Mouse (Mus musculus): ENCODE data around the gene Prrt3.
A peak's percentile ranks its signal among the peaks of the same experiment; 100 is the strongest.

Prrt3 gene

GRCm38 (mm10) chr6:113501388-113502084 lies at the start of gene Prrt3:
Gene Prrt3 (minus strand): TSS chr6:113501931.
- no peak for DNase-seq (ENCODE audit: low spot score)

DNA sequence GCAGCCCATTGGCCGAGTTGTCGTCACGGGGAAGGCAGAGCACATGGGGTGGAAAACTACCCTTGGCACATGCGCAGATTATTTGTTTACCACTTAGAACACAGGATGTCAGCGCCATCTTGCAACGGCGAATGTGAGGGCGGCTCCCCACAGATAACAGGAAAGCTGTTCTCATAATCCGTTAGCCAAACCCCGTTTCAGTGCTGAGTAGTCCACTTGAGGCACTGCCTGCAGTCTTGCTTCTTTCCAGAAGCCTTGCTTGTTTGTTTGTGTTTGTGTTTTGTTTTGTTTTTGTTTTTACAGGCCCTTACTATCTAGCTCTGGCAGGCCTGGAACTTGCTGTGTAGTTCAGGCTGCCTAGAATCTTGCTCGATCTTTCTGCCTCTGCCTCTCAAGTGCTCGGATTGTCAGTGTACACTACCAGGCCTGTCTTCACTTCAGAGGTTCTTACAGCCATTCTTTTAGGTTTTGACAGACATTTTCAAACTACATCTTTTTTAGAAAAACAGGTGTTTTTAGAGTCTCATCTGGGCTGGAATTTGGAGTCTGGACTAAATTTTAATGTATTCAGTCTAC lies 42.3 kb upstream of the Prrt3 start:
- DNase-seq (ENCODE audit: low spot score), result no peak

DNA sequence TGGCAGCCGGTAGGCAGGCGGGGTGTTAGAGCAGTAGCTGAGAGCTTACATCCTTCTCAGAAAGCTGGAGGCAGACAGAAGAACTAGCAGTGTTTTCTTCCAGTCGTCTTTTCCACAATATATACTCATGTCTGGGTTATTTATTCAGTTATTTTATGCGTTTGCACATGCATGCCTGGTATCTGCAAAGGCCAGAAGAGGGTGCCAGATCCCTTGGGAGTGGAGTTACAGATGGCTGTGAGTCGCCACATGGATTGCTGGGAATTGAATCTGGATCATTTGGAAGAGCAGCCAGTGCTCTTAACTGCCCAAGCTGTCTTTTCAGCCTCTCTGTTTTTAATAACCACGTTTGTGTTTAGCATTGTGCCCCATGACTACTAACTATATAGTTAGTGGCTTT lies 39.9 kb upstream of the Prrt3 start:
- no peak for DNase-seq (ENCODE audit: low spot score)

DNA sequence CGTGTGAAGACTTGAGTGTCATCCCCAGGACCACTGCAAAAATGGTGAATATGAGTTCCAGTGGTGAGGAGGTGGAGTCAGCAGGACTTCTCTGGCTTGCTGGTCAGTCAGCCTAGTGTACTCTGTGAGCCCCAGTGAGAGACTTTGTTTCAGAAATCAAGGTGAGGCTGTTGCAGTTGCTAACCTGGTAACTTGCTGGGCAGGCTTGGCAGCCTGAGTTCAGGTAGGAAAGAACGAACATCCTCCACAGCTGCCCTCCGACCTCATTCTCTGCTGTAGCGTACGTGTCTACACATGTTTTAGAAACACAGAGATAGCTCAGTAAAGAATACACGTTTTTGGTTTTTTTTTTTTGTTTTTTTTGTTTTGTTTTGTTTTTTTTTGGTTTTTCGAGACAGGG lies 33.2 kb upstream of the Prrt3 start:
- DNase-seq (ENCODE audit: low spot score), result no peak

GRCm38 (mm10) chr6:113531840-113532404 lies 30.2 kb upstream of the Prrt3 start:
- DNase-seq (ENCODE audit: low spot score), result no peak

DNA sequence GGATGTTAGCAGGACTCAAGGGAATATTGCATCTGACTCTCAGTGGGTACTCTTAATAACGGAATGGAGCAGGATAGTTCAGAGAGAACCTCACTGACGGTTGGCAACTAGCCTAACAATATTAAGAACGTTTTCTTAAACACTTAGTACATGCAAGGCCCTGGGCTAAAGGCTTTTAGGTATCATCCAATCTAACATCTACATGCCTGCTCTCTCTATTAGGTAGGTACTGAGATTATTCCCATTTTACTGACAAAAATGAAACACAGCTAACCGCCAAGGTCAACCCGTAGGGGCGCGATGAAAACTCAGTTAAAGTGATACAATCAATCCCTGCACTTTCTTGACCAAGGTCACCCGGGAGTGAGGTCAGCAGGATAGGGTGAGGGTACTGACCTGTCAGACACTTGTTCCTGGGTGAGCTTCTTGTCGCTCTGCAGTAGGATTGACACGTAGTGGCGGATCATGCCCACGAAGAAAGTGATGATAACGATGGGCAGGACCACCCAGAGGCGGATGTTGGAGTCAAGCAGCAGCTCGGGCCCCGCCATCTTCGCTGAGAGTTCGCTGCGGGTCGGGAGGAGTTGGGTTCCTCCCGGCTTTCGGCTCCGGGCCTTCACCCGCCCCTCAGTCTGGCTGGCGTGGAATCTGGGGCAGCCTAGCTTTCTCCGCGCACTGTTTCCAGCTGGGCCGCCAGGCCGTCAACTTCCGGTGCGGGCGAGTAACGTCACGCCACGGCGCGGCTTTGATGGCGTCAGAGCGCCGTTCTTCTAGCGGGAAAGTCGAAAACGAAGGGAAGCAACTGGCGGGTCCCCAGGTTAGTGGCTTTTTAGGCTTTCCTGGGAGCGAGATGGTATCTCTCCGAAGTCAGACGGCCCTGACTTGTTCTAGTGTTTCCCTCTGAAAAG lies 29.5 kb upstream of the Prrt3 start, which contains the start of the genes Emc3 and Fancd2:
Gene Emc3 (minus strand): TSS at position 721 of the 908 bp plus-strand sequence.
Gene Fancd2 (plus strand): TSS at position 751 of the 908 bp plus-strand sequence.
- DNase-seq (ENCODE audit: low spot score), result peak; percentile 89

- no peak for DNase-seq (ENCODE audit: low spot score)
Measured at GRCm38 (mm10) chr6:113523420-113523819, 21.7 kb upstream of the Prrt3 start.

GRCm38 (mm10) chr6:113522310-113522709 lies 20.6 kb upstream of the Prrt3 start:
- no peak for DNase-seq (ENCODE audit: low spot score)

GRCm38 (mm10) chr6:113517434-113518080 lies 15.8 kb upstream of the Prrt3 start:
- no peak for DNase-seq (ENCODE audit: low spot score)

DNA sequence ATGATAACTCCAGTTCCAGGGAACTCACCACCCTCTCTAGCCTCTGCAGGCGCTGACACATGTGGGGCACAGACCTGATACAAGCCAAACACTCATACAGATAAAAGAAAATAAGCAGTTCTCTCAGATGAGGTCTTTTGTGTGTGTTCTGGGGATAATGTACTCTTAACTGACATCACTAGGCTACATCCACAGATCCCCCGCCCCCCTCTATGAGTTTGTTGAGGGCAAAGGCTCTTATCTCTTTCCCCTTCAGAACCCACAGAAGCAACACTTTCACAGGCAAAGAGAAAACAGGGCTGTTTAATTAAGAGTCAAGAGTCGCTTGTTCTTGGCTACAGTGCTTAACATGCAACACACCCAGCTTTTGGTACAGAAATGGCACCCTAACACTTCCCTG lies 12.9 kb upstream of the Prrt3 start:
- no peak for DNase-seq (ENCODE audit: low spot score)

GRCm38 (mm10) chr6:113513944-113514343 lies 12.2 kb upstream of the Prrt3 start:
- DNase-seq (ENCODE audit: low spot score), result no peak

- no peak for DNase-seq (ENCODE audit: low spot score)
Measured at GRCm38 (mm10) chr6:113508947-113509280, 7.2 kb upstream of the Prrt3 start.

DNA sequence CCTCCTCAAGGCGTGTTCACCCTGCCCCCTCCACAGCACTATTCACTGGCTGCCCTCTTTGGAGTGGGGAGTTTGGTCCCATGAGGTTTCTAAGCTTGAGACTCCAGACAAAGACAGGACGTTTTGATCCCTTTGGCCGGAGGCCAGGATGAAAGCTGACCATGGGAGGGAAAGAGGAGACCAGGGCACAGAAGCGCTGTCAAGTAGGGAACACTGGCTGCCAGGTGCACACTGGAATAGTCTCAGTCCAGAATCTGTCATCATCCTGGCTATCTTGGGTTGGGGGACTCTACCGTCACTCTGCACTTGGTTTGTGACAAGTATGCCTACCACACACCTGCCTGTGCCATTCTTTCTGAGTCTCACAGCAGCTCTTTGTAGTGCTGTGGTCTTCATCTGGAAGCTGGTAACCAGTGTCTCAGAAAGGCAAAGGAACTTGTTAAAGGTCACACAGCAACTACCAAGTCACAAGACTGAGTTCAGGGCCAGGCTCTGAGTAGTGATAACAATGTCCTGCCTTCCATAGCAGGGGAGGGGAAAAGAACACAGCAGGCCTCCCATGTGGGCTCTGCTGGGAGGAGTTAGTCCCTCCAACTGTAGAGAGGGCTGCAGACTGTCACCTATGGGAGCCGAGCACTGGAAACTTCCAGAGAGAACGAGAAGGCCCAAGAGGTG lies 6.7 kb upstream of the Prrt3 start:
- no peak for DNase-seq (ENCODE audit: low spot score)

DNA sequence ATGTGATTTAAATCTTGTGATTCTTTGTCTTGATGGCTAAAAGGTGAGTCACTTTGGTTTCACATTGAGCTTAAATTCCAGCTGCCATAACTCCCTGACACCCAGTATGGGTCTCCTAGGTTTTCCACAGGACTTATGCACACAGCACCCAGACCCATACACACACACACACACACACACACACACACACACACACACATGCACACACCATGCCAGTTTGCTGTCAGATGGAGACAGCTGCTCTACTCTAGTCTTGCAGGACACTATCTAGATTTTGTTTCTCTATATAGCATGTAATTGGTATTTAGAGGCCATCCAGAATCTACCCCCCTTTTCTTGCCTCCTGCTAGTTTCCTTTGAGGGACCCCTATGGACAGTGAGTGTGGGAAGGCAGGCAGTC lies 5.4 kb upstream of the Prrt3 start:
- no peak for DNase-seq (ENCODE audit: low spot score)

GRCm38 (mm10) chr6:113505689-113506088 lies 4.0 kb upstream of the Prrt3 start:
- DNase-seq (ENCODE audit: low spot score), result no peak

- no peak for DNase-seq (ENCODE audit: low spot score)
Measured at GRCm38 (mm10) chr6:113502801-113503200, 1.1 kb upstream of the Prrt3 start.

- DNase-seq (ENCODE audit: low spot score), result no peak
Measured at GRCm38 (mm10) chr6:113499346-113499745, 2.4 kb downstream of the Prrt3 start.

- DNase-seq (ENCODE audit: low spot score), result no peak
Measured at GRCm38 (mm10) chr6:113495071-113495675, 6.6 kb downstream of the Prrt3 start.

DNA sequence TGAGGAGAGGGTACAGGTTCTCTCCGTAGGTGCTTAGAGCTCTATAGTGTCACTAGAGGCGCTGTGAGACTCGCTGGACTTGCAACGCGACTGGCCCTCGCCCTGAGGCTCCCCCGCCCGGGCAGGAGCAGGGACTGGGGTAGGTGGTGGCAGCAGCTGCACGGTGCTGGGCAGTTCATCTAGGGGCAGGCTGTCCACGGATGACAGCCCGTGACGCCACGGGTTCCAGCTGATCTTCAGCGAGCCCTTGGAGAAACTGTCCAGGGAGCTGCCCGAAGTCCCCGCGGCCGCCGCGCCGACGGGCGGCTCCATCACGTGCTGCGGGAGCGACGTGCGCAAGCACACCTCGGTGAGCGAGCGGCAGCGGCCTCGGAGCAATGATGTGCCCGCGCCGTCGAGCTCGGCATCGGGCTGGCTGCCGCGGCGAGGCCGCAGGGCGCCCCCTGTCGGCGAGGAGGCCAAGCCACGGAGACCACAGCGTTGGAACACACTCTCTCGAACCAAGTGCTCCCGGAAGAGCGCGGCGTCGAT lies 7.4 kb downstream of the Prrt3 start:
- DNase-seq (ENCODE audit: low spot score), result peak; percentile 82

GRCm38 (mm10) chr6:113492101-113492864 lies 9.4 kb downstream of the Prrt3 start:
- no peak for DNase-seq (ENCODE audit: low spot score)
